Mouse (Mus musculus) left cerebral cortex, adult 9 months (tissue): ENCODE results near the gene Prg2.

ENCODE experiments used
- DNase-seq, 2 experiments: peaks; one replicate each; pipeline ENCODE4 v3.0.0; 2022; ENCODE audit warnings: low spot score in 2 of 2

Gene Prg2

GRCm38 (mm10) chr2:85029897-85030296, 49.6 kb downstream of the Prg2 start:
- DNase-seq: no peak

GRCm38 (mm10) chr2:85030989-85031388, 50.7 kb downstream of the Prg2 start:
- DNase-seq: no peak

GRCm38 (mm10) chr2:85033121-85033520, 52.9 kb downstream of the Prg2 start:
- DNase-seq: no peak
